Mouse (Mus musculus) neural tube, embryonic 15.5 days (tissue): ENCODE results near the gene Coq5. TPM values are rescaled to one million over a fixed set of nuclear protein-coding genes. Genes with fewer than 3 reads are reported as not detected.
A peak's percentile ranks its signal among the peaks of the same experiment; 100 is the strongest.

Experiments used
- ATAC-seq: fragments of 200-750 bp; cut with Nextera tagmentation; 2 replicates; pipeline ENCODE4 v1.8.0; 2017; ENCODE audit warnings: mild to moderate bottlenecking, moderate TSS enrichment, moderate library complexity; ENCODE audit not compliant: low FRiP score
- H3K27ac ChIP-seq: fragments of 300-500 bp; sonication (generic); replicated peaks from 2 replicates; pipeline ENCODE4 v1.5.1; 2015; ENCODE audit warnings: mild to moderate bottlenecking, inconsistent platforms
- H3K27me3 ChIP-seq: fragments of 300-500 bp; sonication (generic); replicated peaks from 2 replicates; pipeline ENCODE4 v1.6.1; 2015; ENCODE audit warnings: inconsistent platforms
- H3K36me3 ChIP-seq: fragments of 300-500 bp; sonication (generic); 2 replicates; pipeline ENCODE4 v1.6.1; 2015; ENCODE audit warnings: inconsistent platforms
- H3K4me1 ChIP-seq: fragments of 300-500 bp; sonication (generic); 2 replicates; pipeline ENCODE4 v1.6.1; 2015; ENCODE audit warnings: inconsistent platforms
- H3K4me2 ChIP-seq: fragments of 300-500 bp; sonication (generic); 2 replicates; pipeline ENCODE4 v1.6.1; 2015; ENCODE audit warnings: inconsistent platforms, mild to moderate bottlenecking, moderate library complexity
- H3K4me3 ChIP-seq: fragments of 300-500 bp; sonication (generic); replicated peaks from 2 replicates; pipeline ENCODE4 v1.5.1; 2015; ENCODE audit warnings: mild to moderate bottlenecking, inconsistent platforms
- H3K9ac ChIP-seq: fragments of 300-500 bp; sonication (generic); replicated peaks from 2 replicates; pipeline ENCODE4 v1.6.1; 2015; ENCODE audit warnings: mild to moderate bottlenecking, inconsistent platforms
- H3K9me3 ChIP-seq: fragments of 300-500 bp; sonication (generic); replicated peaks from 2 replicates; pipeline ENCODE4 v1.6.1; 2016; ENCODE audit warnings: inconsistent platforms
- WGBS: fragments of 180-500 bp; shearing (Covaris S2); methylation state at CpG from one replicate; pipeline ENCODE4 v1.1.7; 2015; ENCODE audit warnings: mixed read lengths; 5-methylcytosine and 5-hydroxymethylcytosine counted together
- polyA plus RNA-seq: library from polyadenylated mRNA; unstranded; fragments of >200 nt; fragmentation: Nextera tagmentation; extraction: Ambion mirVana; gene quantifications from 2 replicates; pipeline ENCODE4 v1.2.1, GENCODE M21; 2015

The Coq5 gene
- polyA plus RNA-seq, 1 experiment from 2014 or later = 63.7 TPM

- Histone ChIP-seq H3K4me3 (no peak overlapping the region), H3K27me3 (no peaks in the 10 kb centered on the region), H3K9ac (no peak overlapping the region), H3K9me3 (no peaks in the 10 kb centered on the region), H3K4me2 (peak overlapping the region; percentile 10; the same call in 1 of the 2 replicates), H3K27ac (peak overlapping the region; percentile 62), H3K36me3 (no peaks in the 10 kb centered on the region), H3K4me1 (peaks cover 37% of the 10 kb centered on the region)
- WGBS = 5% methylated on average over 10 of the region's 10 CpGs
- ATAC-seq = no peak
These were observed 38.3 kb downstream of the Coq5 start for GRCm38 (mm10) chr5:115317645-115318328.

- H3K9me3 ChIP-seq = no peaks in the 10 kb centered on the region
- H3K27me3 ChIP-seq = no peaks in the 10 kb centered on the region
- no peaks in the 10 kb centered on the region for H3K36me3 ChIP-seq
- peak; percentile 63; the same call in 1 of the 2 replicates for ATAC-seq
- H3K27ac ChIP-seq = peak overlapping the region; percentile 77
- peak overlapping the region; percentile 51 for H3K9ac ChIP-seq
- H3K4me3 ChIP-seq = peak overlapping the region; percentile 41
- under 1% methylated on average over 22 of the region's 22 CpGs for WGBS
- peak overlapping the region; percentile 81 for H3K4me2 ChIP-seq
- peaks cover 37% of the 10 kb centered on the region for H3K4me1 ChIP-seq
These were observed 39.8 kb downstream of the Coq5 start for GRCm38 (mm10) chr5:115319004-115319940.

- 29% methylated on average over 11 of the region's 11 CpGs for WGBS
- H3K4me1 ChIP-seq = peaks cover 38% of the 10 kb centered on the region
- H3K4me3 ChIP-seq = peak overlapping the region; percentile 94
- no peaks in the 10 kb centered on the region for H3K27me3 ChIP-seq
- peak overlapping the region; percentile 93 for H3K9ac ChIP-seq
- H3K4me2 ChIP-seq = peak overlapping the region; percentile 87
- ATAC-seq = peak; percentile 53
- peak overlapping the region; percentile 93 for H3K27ac ChIP-seq
- no peaks in the 10 kb centered on the region for H3K9me3 ChIP-seq
- H3K36me3 ChIP-seq = peaks cover 11% of the 10 kb centered on the region
These were observed 46.9 kb downstream of the Coq5 start for GRCm38 (mm10) chr5:115326256-115326831.

- H3K36me3 ChIP-seq = peaks cover 18% of the 10 kb centered on the region
- H3K27me3 ChIP-seq = no peaks in the 10 kb centered on the region
- peak within 1 kb of the TSS; percentile 87 for H3K4me2 ChIP-seq
- peak within 1 kb of the TSS; percentile 94 for H3K4me3 ChIP-seq
- peak within 1 kb of the TSS; percentile 93 for H3K9ac ChIP-seq
- WGBS = under 1% methylated on average over 83 of the region's 97 CpGs
- peaks cover 38% of the 10 kb centered on the region for H3K4me1 ChIP-seq
- H3K9me3 ChIP-seq = no peaks in the 10 kb centered on the region
- ATAC-seq = peak; percentile 93
- peak within 1 kb of the TSS; percentile 93 for H3K27ac ChIP-seq
These were observed 47.6 kb downstream of the Coq5 start, which contains the start of gene Srsf9 for GRCm38 (mm10) chr5:115326875-115327609. Gene Srsf9 (plus strand): TSS chr5:115327177.

GRCm38 (mm10) chr5:115327610-115328548 is 48.4 kb downstream of the Coq5 start:
- Histone ChIP-seq H3K4me3 (peak overlapping the region; percentile 94), H3K4me2 (peak overlapping the region; percentile 87), H3K9ac (peak overlapping the region; percentile 93), H3K36me3 (peaks cover 25% of the 10 kb centered on the region), H3K27ac (peak overlapping the region; percentile 93), H3K27me3 (no peaks in the 10 kb centered on the region), H3K9me3 (no peaks in the 10 kb centered on the region), H3K4me1 (peaks cover 38% of the 10 kb centered on the region)
- WGBS = 1% methylated on average over 44 of the region's 55 CpGs
- peak; percentile 23 for ATAC-seq

GRCm38 (mm10) chr5:115330955-115331354 is 51.5 kb downstream of the Coq5 start:
- WGBS = 87% methylated on average over 9 of the region's 9 CpGs
- H3K9ac ChIP-seq = no peak overlapping the region
- H3K9me3 ChIP-seq = no peaks in the 10 kb centered on the region
- peaks cover 34% of the 10 kb centered on the region for H3K4me1 ChIP-seq
- H3K27ac ChIP-seq = no peak overlapping the region
- H3K27me3 ChIP-seq = no peaks in the 10 kb centered on the region
- peaks cover 56% of the 10 kb centered on the region for H3K36me3 ChIP-seq
- no peak for ATAC-seq
- no peak overlapping the region for H3K4me3 ChIP-seq
- no peak overlapping the region for H3K4me2 ChIP-seq

GRCm38 (mm10) chr5:115333626-115334025 is 54.2 kb downstream of the Coq5 start:
- Histone ChIP-seq H3K36me3 (peaks cover 65% of the 10 kb centered on the region), H3K4me3 (no peak overlapping the region), H3K27ac (no peak overlapping the region), H3K27me3 (no peaks in the 10 kb centered on the region), H3K9ac (no peak overlapping the region), H3K9me3 (no peaks in the 10 kb centered on the region), H3K4me2 (no peak overlapping the region), H3K4me1 (peaks cover 22% of the 10 kb centered on the region)
- ATAC-seq = no peak
- 87% methylated on average over 3 of the region's 3 CpGs for WGBS

GRCm38 (mm10) chr5:115340007-115340406 is 60.5 kb downstream of the Coq5 start:
- no peaks in the 10 kb centered on the region for H3K9me3 ChIP-seq
- H3K4me3 ChIP-seq = peak overlapping the region; percentile 80
- WGBS = 31% methylated on average over 7 of the region's 7 CpGs
- H3K27me3 ChIP-seq = no peaks in the 10 kb centered on the region
- ATAC-seq = no peak
- peaks cover 44% of the 10 kb centered on the region for H3K36me3 ChIP-seq
- H3K4me2 ChIP-seq = peak overlapping the region; percentile 77
- H3K4me1 ChIP-seq = peaks cover 29% of the 10 kb centered on the region
- H3K9ac ChIP-seq = peak overlapping the region; percentile 95
- no peak overlapping the region for H3K27ac ChIP-seq

- H3K27ac ChIP-seq = peak within 1 kb of the TSS; percentile 91
- WGBS = under 1% methylated on average over 62 of the region's 62 CpGs
- peak within 1 kb of the TSS; percentile 95 for H3K9ac ChIP-seq
- peak within 1 kb of the TSS; percentile 80 for H3K4me3 ChIP-seq
- H3K36me3 ChIP-seq = peaks cover 44% of the 10 kb centered on the region
- no peaks in the 10 kb centered on the region for H3K9me3 ChIP-seq
- H3K27me3 ChIP-seq = no peaks in the 10 kb centered on the region
- H3K4me2 ChIP-seq = peak within 1 kb of the TSS; percentile 77
- peaks cover 29% of the 10 kb centered on the region for H3K4me1 ChIP-seq
- ATAC-seq = peak; percentile 92
These were observed 61.3 kb downstream of the Coq5 start, which contains the start of the genes Gatc and Triap1 for GRCm38 (mm10) chr5:115340577-115341313. Gene Gatc (minus strand): TSS chr5:115341178. Gene Triap1 (plus strand): TSS chr5:115341225.
